Mouse (Mus musculus) thymus, adult 2 months (tissue): Measurements from ENCODE around the gene Rec8.

Source experiments
- CTCF ChIP-seq: fragments of 200-500 bp; IDR thresholded peaks from 2 replicates; pipeline ENCODE4 v1.5.1; 2012; ENCODE audit warnings: mild to moderate bottlenecking, control low read depth, low read length, moderate library complexity, borderline replicate concordance; ENCODE audit not compliant: control insufficient read depth, poor library complexity, insufficient read depth; ENCODE audit errors: extremely low read depth
- POLR2A ChIP-seq: fragments of 200-500 bp; IDR thresholded peaks from 2 replicates; pipeline ENCODE4 v1.6.1; 2012; ENCODE audit warnings: mild to moderate bottlenecking, low read length, control low read depth, moderate library complexity; ENCODE audit not compliant: control insufficient read depth, poor library complexity, insufficient read depth; ENCODE audit errors: extremely low read depth

- TF ChIP-seq POLR2A (no peak), CTCF (no peak)
These were observed 27.9 kb upstream of the Rec8 start for GRCm38 (mm10) chr14:55589771-55590448.
